In genomic region chrX:140542474-140542845, GRCm38 (mm10) we compare ENCODE assay signal across 8 mouse cellular contexts. TPM values are rescaled to one million over a fixed set of nuclear protein-coding genes. Genes with fewer than 3 reads are reported as not detected.
DNase-seq lines count a peak whose midpoint lies in the region; ATAC-seq lines count a peak whose summit lies in the region.

No protein-coding gene starts in this region.

- no peaks in the 10 kb centered on the region for H3K4me1 ChIP-seq in embryonic facial prominence, embryonic 15.5 days
- peaks cover 5% of the 10 kb centered on the region; the same call in 1 of the 2 replicates for H3K4me1 ChIP-seq in limb, embryonic 12.5 days (replicated peaks)

- DNase-seq in heart, adult 11 months, result peak; percentile 96
- no peak for DNase-seq in heart, adult 8-10 months (ENCODE audit: low spot score)
- peak; percentile 57 for DNase-seq in adrenal gland, postnatal 25 days
- DNase-seq in right cerebral cortex, postnatal 25 days, result peak; percentile 39

- ATAC-seq in embryonic facial prominence, embryonic 15.5 days (ENCODE audit: insufficient number of reproducible peaks, low FRiP score, low TSS enrichment, low read depth), result peak; percentile 85
- peak; percentile 1 to 3; a peak in 2 of 4 replicates for ATAC-seq in hematopoietic stem cell, adult 5-6 weeks (replicated peaks in 1 of 2; ENCODE audit: insufficient read depth in 1 of 2, low FRiP score in 2 of 2, low TSS enrichment in 1 of 2, low read depth in 1 of 2, poor library complexity in 2 of 2, severe bottlenecking in 2 of 2)
- ATAC-seq in limb, embryonic 12.5 days (ENCODE audit: insufficient number of reproducible peaks, insufficient read depth, low FRiP score, low TSS enrichment, low read depth), result peak; percentile 91
- peak; percentile 12 for ATAC-seq in megakaryocyte-erythroid progenitor cell, adult 5-6 weeks (replicated peaks; ENCODE audit: low FRiP score, low TSS enrichment, poor library complexity, severe bottlenecking)

- 24% methylated on average over 21 of the region's 21 CpGs for WGBS in embryonic facial prominence, embryonic 15.5 days
- WGBS in limb, embryonic 12.5 days, result 12% methylated on average over 21 of the region's 21 CpGs

- peak overlapping the region; percentile 51 for H3K4me2 ChIP-seq in embryonic facial prominence, embryonic 15.5 days (replicated peaks)
- peak overlapping the region; percentile 63 for H3K4me2 ChIP-seq in limb, embryonic 12.5 days

- H3K27ac ChIP-seq in embryonic facial prominence, embryonic 15.5 days (replicated peaks), result peak overlapping the region; percentile 87
- peak overlapping the region; percentile 87 for H3K27ac ChIP-seq in limb, embryonic 12.5 days

- H3K27me3 ChIP-seq in embryonic facial prominence, embryonic 15.5 days, result peaks cover 7% of the 10 kb centered on the region
- H3K27me3 ChIP-seq in limb, embryonic 12.5 days, result peaks cover 59% of the 10 kb centered on the region

- no peaks in the 10 kb centered on the region for H3K36me3 ChIP-seq in embryonic facial prominence, embryonic 15.5 days
- peaks cover 8% of the 10 kb centered on the region; the same call in 1 of the 2 replicates for H3K36me3 ChIP-seq in limb, embryonic 12.5 days

- no peaks in the 10 kb centered on the region for H3K9me3 ChIP-seq in embryonic facial prominence, embryonic 15.5 days (replicated peaks)
- no peaks in the 10 kb centered on the region for H3K9me3 ChIP-seq in limb, embryonic 12.5 days

- H3K9ac ChIP-seq in embryonic facial prominence, embryonic 15.5 days, result peak overlapping the region; percentile 42
- H3K9ac ChIP-seq in limb, embryonic 12.5 days (replicated peaks), result peak overlapping the region; percentile 73

- peak overlapping the region; percentile 51 for H3K4me3 ChIP-seq in embryonic facial prominence, embryonic 15.5 days (replicated peaks)
- peak overlapping the region; percentile 47 for H3K4me3 ChIP-seq in limb, embryonic 12.5 days (replicated peaks)

RNA-seq across cellular contexts. Expression of gene Tsc22d3, which starts 58.0 kb away (rescaled TPM):
- total RNA-seq in heart, adult 8-10 months (2022), result 100 to 1,000 TPM; 121 to 152 (median 126) TPM
- 106 and 116 TPM in 2 replicates for total RNA-seq in adrenal gland, postnatal 25 days (2021)
- 129 and 132 TPM in 2 replicates for polyA plus RNA-seq in embryonic facial prominence, embryonic 15.5 days (2015; fragmentation: Nextera tagmentation; extraction: Ambion mirVana)
- total RNA-seq in hematopoietic stem cell, adult 5-6 weeks (2017), result 66.6 and 70.2 TPM in 2 replicates
- 115 and 117 TPM in 2 replicates for polyA plus RNA-seq in limb, embryonic 12.5 days (2016; fragmentation: Nextera tagmentation; extraction: Ambion mirVana)
- 10.3 and 17.6 TPM in 2 replicates for total RNA-seq in megakaryocyte-erythroid progenitor cell, adult 5-6 weeks (2014; fragmentation: Nextera tagmentation)
- total RNA-seq in megakaryocyte-erythroid progenitor cell, adult 5-6 weeks (2017), result 20.5 and 24.5 TPM in 2 replicates

Comparison
In these comparisons a context has a peak if more than half of its experiments do, and no peak if none do; other contexts are left out.
1. ATAC-seq: peak in every context shown above with its lines; median percentile 91 in limb, embryonic 12.5 days; 85 in embryonic facial prominence, embryonic 15.5 days; 12 in megakaryocyte-erythroid progenitor cell, adult 5-6 weeks; 2 in hematopoietic stem cell, adult 5-6 weeks.